Mouse (Mus musculus): ENCODE results near the gene Tnnt2. TPM values are rescaled to one million over a fixed set of nuclear protein-coding genes. Genes with fewer than 3 reads are reported as not detected.

Tnnt2 gene
- polyA plus RNA-seq, 1 experiment: 6.8 TPM

DNA sequence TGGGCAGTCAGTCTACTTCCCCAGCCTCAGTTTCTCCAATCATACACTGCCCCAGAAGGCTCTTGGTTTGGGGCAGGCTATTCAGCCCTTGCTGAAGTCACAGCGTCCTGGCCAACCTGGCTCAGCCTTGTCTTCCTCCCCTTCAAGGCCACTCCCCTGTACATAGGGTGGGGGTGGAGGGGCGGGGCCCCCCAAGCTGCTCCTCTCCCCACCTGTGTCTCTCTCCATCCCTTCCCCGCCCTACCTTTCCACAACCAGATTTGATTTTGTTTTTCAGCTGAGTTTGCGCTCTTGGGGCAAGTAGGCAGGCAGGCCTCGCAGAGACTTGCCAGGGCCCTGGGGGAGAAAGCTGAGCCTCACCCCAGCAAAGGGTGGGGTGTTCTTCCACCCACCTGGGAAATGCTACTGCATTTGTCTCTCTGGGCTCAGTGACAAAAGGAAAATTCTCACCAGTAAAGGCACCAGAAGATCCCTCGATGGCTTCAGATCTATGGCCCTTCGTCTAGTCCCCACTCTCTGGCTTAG lies 63.9 kb downstream of the Tnnt2 start:
- DNase-seq (ENCODE audit: low read depth): no peak

Other genes starting within 250 kb of the Tnnt2 start
- gene Nav1, start 229.1 kb upstream of the Tnnt2 start, polyA plus RNA-seq (2012; rRNA removed): 18.0 and 27.4 TPM in 2 replicates
- gene Csrp1, start 116.3 kb upstream of the Tnnt2 start, polyA plus RNA-seq (2012; rRNA removed): 342 and 472 TPM in 2 replicates
- gene Phlda3, start 70.2 kb upstream of the Tnnt2 start, polyA plus RNA-seq (2012; rRNA removed): 150 and 254 TPM in 2 replicates
- gene Tnni1, start 56.9 kb upstream of the Tnnt2 start, polyA plus RNA-seq (2012; rRNA removed): 0.32 and 1.8 TPM in 2 replicates
- 41.3 and 42.6 TPM in 2 replicates for gene Lad1, start 17.8 kb upstream of the Tnnt2 start, polyA plus RNA-seq (2012; rRNA removed)
- gene Pkp1, start 82.9 kb downstream of the Tnnt2 start, polyA plus RNA-seq (2012; rRNA removed): 2.5 and 3.8 TPM in 2 replicates
- 0.47 and 0.61 TPM in 2 replicates for gene Igfn1, start 170.0 kb downstream of the Tnnt2 start, polyA plus RNA-seq (2012; rRNA removed)
- 89.9 and 107 TPM in 2 replicates for gene Tmem9, start 171.8 kb downstream of the Tnnt2 start, polyA plus RNA-seq (2012; rRNA removed)
- not detected in 2 replicates for gene Ascl5, start 214.4 kb downstream of the Tnnt2 start, polyA plus RNA-seq (2012; rRNA removed)
- gene Cacna1s, start 216.4 kb downstream of the Tnnt2 start, polyA plus RNA-seq (2012; rRNA removed): 0.09 and 0.30 TPM in 2 replicates

Data from gonadal fat pad, adult 2 months (tissue).